Comparison of ENCODE assay signal across 7 mouse cellular contexts in the genomic region with DNA sequence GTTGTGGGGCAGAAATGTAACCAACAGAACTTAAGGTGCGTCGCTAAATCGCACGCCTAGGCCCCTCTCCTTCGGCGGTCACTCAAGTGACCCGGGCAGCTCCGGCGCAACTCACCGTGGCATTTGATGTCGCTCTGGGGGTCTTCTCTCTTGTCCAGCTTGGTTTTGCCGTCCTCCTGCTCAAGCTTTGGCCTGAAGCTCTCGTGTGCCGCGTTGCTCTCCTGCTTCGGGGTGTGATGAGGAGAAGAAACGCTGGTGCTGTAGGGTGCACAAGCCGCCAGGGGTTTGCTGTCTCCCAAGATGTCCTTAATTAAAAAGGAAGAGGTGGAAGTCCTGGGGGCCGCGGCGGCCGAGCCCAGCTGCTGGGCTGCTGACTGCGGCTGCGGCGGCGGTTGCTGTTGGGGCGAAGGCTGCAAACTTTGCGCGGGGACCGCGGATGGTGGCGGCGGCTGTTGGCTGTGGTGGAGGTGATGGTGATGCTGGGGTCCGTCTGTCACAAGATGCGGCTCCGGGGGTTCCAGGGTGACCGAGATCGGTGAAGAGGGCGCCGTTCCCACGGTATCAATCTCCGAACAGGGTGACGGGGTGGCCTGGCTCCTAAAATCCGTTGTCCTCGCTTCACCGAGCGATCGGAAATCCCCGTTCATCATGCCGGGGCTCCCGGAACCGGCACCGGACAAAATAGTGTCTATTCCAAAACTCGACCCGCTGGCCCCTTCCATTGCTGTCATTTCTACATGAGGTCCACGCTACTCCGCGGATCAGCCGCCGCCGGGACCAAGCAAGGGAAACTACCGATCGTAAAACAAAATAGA. TPM values are rescaled to one million over a fixed set of nuclear protein-coding genes. Genes with fewer than 3 reads are reported as not detected.
A peak's percentile ranks its signal among the peaks of the same experiment; 100 is the strongest.
DNase-seq lines count a peak whose midpoint lies in the region; ATAC-seq and TF ChIP-seq lines count a peak whose summit lies in the region.

No protein-coding gene starts in this region.

- no peaks in the 10 kb centered on the region for H3K36me3 ChIP-seq in testis, adult 2 months (ENCODE audit: control insufficient read depth, insufficient read depth, low read length)
- no peaks in the 10 kb centered on the region for H3K36me3 ChIP-seq in forebrain, embryonic 11.5 days (ENCODE audit: control insufficient read depth, insufficient read depth, low read length)
- H3K36me3 ChIP-seq in limb, embryonic 13.5 days = no peaks in the 10 kb centered on the region

- under 1% methylated on average over 63 of the region's 63 CpGs for WGBS in forebrain, embryonic 11.5 days
- WGBS in limb, embryonic 13.5 days = under 1% methylated on average over 63 of the region's 63 CpGs

- no peak for DNase-seq in testis, postnatal 10 days (ENCODE audit: low spot score)
- peak; percentile 74 for DNase-seq in forebrain, embryonic 11.5 days (ENCODE audit: low spot score)
- DNase-seq in spleen, adult 12 weeks (ENCODE audit: low spot score) = no peak
- no peak for DNase-seq in layer of hippocampus, adult 9-11 months
- no peak for DNase-seq in frontal cortex, postnatal 36 days (ENCODE audit: low spot score in 2 of 2)

- ATAC-seq in forebrain, embryonic 11.5 days (replicated peaks; ENCODE audit: low FRiP score) = no peak
- no peak for ATAC-seq in limb, embryonic 13.5 days (ENCODE audit: low FRiP score, low read depth)

- TF ChIP-seq POLR2A in testis, adult 2 months (IDR thresholded peaks at IDR 0.05; ENCODE audit: control insufficient read depth, low read depth, low read length) = no peak

- TF ChIP-seq CTCF in testis, adult 2 months (IDR thresholded peaks at IDR 0.05; ENCODE audit: control insufficient read depth, insufficient read depth, insufficient replicate concordance, low read depth, low read length) = no peak

- H3K9ac ChIP-seq in forebrain, embryonic 11.5 days (ENCODE audit: low read length) = peak overlapping the region; percentile 50
- H3K9ac ChIP-seq in limb, embryonic 13.5 days = no peak overlapping the region

- peaks cover 30% of the 10 kb centered on the region for H3K4me1 ChIP-seq in testis, adult 2 months (ENCODE audit: control insufficient read depth, insufficient read depth, low read length)
- peaks cover 21% of the 10 kb centered on the region; the same call in 1 of the 2 replicates for H3K4me1 ChIP-seq in forebrain, embryonic 11.5 days (replicated peaks; ENCODE audit: control insufficient read depth, insufficient read depth, low read length)
- H3K4me1 ChIP-seq in limb, embryonic 13.5 days = peaks cover 29% of the 10 kb centered on the region

- H3K4me2 ChIP-seq in forebrain, embryonic 11.5 days (ENCODE audit: low read depth, low read length, severe bottlenecking) = peak overlapping the region; percentile 94
- peak overlapping the region; percentile 94 for H3K4me2 ChIP-seq in limb, embryonic 13.5 days (replicated peaks)

- peaks cover 8% of the 10 kb centered on the region for H3K27me3 ChIP-seq in testis, adult 2 months (ENCODE audit: control insufficient read depth, insufficient read depth, low read length)
- H3K27me3 ChIP-seq in forebrain, embryonic 11.5 days (ENCODE audit: control insufficient read depth, insufficient read depth, low read length) = peaks cover 85% of the 10 kb centered on the region
- H3K27me3 ChIP-seq in limb, embryonic 13.5 days = peaks cover 91% of the 10 kb centered on the region

- H3K9me3 ChIP-seq in forebrain, embryonic 11.5 days (ENCODE audit: control insufficient read depth, low read length) = no peaks in the 10 kb centered on the region
- no peaks in the 10 kb centered on the region for H3K9me3 ChIP-seq in limb, embryonic 13.5 days

- peak overlapping the region; percentile 7; the same call in 1 of the 2 replicates for H3K4me3 ChIP-seq in testis, adult 2 months (ENCODE audit: control insufficient read depth, low read depth, low read length)
- peak overlapping the region; percentile 54 for H3K4me3 ChIP-seq in forebrain, embryonic 11.5 days (ENCODE audit: low read depth, low read length)
- H3K4me3 ChIP-seq in limb, embryonic 13.5 days = peak overlapping the region; percentile 54

- H3K27ac ChIP-seq in testis, adult 2 months (ENCODE audit: control insufficient read depth, insufficient read depth, low read depth, low read length) = no peak overlapping the region
- H3K27ac ChIP-seq in forebrain, embryonic 11.5 days (ENCODE audit: low read depth, low read length) = peak overlapping the region; percentile 46; the same call in 1 of the 2 replicates
- no peak overlapping the region for H3K27ac ChIP-seq in limb, embryonic 13.5 days

RNA-seq across cellular contexts. Expression of gene Barhl2, which starts 0.6 kb away (rescaled TPM):
- 0.28 and 0.30 TPM in 2 replicates for polyA plus RNA-seq in testis, adult 2 months (2012; rRNA removed)
- 7.0 and 7.9 TPM in 2 replicates for polyA plus RNA-seq in forebrain, embryonic 11.5 days (2014; fragmentation: Nextera tagmentation; extraction: Ambion mirVana)
- polyA plus RNA-seq in limb, embryonic 13.5 days (2015; fragmentation: Nextera tagmentation; extraction: Ambion mirVana) = not detected in 2 replicates
